Mouse (Mus musculus) adrenal gland, postnatal 10 days (tissue): ENCODE results near the gene Astn2. TPM values are rescaled to one million over a fixed set of nuclear protein-coding genes. Genes with fewer than 3 reads are reported as not detected.

Experiments
- DNase-seq: peaks from one replicate; pipeline ENCODE4 v3.0.0; 2021; ENCODE audit warnings: mixed read lengths
- long read RNA-seq, 2 experiments: library from polyadenylated mRNA; stranded (forward); transcript quantifications; one replicate each; pipeline ENCODE4 v2.0.0; 2021
- total RNA-seq, 2 experiments: library from RNA; stranded (reverse); gene quantifications; 2 replicates each; pipeline ENCODE4 v1.2.3; 2021

Astn2 gene
- 1 to 10 TPM; 2.7 to 3.2 TPM for total RNA-seq
- long read RNA-seq, experiment 1, partial matches to known transcripts = 0 of 2 reads
- long read RNA-seq, experiment 1, other reads (novel, unspliced or antisense) = 2 of 2 reads
- long read RNA-seq, experiment 2 = 0 reads

DNA sequence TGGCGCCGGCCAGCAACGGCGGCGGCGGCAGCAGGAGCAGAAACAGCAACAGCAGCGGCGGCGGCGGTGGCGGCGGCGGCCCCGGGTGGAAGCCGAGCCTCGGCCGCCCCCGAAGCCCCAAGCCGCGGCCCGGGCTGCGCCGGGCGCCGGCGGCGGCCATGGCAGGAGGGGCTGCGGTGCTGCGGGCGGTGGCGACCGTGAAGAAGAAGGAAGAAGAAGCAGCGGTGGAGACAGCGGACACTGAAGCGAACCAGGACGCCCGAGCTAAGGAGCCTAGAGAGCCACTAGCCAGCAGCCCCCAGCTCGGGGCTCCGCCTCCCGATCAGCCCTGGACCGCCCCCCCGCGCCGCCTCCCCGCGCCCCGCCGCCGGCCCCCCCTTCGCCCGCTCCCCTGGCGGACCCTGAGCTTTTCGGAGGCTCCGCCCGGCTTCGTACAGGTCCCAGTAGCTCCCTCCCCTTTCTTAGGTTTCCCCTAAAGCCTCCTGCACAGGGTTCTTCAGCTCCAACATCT, at the start of gene Astn2:
Gene Astn2 (minus strand): TSS at position 411 of the 511 bp plus-strand sequence.
- peak; percentile 49 for DNase-seq

DNA sequence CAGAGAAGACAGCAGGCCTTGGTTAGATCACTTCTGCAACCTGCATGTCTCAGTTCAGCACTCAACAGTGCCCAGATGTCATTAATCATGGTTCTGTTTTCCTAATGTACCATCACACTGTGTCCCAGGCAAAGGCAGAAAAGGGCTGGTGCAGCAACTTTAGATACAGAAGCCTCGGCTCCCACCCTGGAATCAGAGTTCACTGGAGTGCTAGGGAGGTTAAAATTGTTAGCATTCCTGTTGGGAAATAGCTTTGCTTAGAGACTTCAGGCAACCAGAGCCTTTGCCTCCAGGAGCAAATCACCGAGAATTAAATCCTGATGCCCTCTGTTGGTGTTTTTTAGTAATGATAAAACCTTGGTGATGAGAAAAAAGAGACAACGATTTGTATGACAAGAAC, 45.7 kb upstream of the Astn2 start:
- DNase-seq = no peak

DNA sequence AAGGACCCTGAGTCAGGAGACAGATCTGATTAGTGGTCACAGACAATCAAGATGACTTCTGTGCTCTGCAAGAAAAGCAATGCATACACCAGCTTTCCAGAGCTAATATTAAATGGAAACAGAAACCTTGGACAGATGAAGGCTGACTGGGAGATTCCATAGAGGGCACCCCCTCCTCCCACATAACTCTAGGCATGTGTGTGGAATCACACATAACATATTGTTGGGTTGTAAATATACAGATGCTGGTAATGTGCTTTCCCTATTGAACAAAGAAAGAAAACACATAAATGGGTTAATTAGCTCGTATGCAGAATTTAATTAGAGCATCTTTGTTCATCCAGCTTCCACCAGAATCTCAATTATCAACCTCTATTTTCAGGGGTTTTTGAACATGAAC, 26.8 kb upstream of the Astn2 start:
- no peak for DNase-seq

DNA sequence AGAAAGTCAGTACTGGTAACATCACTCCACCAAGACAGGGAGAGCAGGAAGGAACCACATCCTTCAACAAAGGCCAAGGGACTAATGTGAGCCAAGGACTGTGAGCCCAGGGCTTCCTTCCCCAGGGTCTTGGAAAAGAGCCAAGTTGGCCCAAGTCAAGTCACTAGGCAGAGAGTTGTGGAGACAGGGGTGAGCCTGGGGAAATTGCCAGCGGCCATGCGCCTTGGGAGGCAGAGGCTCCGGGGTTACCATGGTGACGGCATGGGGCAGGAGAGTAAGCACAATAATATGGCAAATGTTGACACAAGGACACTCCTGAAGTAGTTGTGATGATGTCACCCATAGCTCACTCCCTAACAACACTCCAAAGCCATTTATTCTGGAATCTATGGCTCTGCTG, 21.4 kb upstream of the Astn2 start:
- DNase-seq = peak; percentile 77

DNA sequence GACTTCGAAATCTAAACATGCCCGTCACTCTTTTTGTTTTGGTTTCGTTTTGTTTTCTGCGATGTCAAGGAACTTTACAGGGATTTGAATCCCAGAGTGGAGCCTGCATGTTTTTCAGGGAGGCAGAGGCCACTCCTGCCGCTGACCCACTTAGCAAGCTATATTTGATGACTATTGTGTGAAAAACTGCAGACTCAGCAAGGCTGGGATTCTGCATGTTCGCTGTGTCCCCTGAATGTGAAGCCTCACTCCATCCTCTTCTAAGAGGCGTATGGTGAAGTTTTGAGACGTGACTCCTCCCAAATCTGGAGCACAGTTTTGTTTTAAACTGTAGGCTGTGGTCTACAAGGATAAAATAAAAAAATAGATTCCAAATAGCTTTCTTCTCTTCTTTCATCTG, 10.4 kb upstream of the Astn2 start:
- no peak for DNase-seq

DNA sequence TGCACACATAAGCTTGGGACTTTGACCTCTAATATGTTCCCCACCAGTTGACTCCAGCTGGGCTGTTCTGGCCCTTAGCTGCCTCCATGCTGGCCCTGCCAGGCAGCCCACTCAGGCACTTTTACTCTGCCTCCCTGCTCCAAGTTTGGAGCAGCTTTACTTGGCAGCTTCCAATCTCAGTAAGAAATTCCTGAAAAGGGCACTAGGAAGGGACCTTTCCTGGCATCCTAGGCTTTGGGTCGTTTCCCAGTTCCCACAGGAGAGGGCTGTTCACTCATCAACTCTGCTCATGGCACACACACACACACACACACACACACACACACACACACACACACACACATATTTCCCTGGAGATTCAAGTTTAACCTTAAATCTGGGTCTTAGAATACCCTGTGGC, 675 bp upstream of the Astn2 start:
- peak; percentile 5 for DNase-seq

DNA sequence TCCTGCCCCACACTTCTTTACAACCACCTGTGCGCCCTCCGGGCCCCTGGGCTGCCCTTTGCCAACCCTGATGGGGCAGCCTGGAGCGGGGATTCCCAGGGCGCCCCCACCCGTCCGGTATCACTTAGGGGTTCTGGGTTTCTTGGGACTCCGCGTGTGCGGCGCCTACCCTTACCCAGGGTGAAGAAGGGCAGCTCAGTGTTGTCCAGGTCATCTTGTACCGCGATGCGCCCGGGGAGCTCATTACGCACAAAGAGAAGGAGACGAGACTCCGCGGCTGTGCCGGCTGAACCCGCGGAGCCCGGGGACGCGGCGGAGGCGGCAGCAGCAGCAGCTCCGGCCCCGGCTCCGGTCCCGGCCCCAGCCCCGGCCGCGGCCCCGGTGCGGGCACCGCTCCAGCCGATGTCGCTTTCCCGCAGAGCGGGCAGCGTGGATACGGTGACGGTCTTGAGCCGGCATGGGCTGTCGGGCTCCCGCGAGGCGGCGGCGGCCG, 657 bp downstream of the Astn2 start:
- no peak for DNase-seq

DNA sequence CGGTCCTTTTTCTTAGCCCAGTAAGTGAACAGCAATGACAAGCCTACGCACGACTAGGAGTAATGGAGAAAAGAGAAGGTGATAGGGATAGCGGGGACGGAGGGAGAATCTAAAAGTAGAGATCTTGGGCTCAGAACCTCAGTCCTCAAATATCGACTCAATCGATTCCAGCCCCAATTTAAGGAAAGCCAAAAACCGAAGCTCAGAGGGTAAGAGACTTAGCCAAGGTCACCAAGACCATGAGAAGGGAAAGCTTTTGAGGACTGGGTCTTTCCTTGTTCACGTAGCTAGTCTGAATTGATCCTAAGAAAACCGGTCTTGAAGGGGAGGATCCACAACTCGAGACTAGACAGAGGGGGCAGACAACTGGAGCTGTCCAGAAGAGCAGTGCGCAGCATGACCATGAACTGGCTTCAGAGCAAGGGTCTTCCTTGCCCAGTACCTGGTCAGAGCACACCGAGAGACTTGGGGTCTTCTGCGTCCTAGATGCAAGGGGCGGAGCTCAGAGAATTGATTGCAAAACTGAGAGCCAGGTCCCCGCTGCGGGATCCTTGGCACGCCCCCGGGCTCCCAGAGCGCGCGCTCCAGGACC, 1.2 kb downstream of the Astn2 start:
- DNase-seq = no peak

DNA sequence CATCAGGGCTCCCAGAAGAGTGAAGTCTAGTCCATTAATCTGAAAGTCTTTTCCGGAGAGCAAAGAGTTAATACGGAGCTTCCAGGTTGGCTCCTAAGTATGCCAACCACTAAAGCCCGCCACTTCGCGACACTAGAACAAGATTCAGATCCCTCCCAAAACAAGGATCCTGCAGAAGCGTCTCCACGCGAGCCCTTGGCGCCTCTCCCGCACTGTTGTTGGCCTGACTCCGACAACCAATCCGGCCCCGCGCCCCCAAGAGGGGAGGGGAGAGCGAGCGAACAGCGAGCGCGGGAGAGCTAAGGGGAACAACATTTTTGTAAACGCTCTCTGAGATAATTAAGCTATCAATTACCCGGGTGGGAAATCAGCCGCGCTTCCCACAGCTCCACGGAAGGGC, 1.8 kb downstream of the Astn2 start:
- DNase-seq = peak; percentile 28

DNA sequence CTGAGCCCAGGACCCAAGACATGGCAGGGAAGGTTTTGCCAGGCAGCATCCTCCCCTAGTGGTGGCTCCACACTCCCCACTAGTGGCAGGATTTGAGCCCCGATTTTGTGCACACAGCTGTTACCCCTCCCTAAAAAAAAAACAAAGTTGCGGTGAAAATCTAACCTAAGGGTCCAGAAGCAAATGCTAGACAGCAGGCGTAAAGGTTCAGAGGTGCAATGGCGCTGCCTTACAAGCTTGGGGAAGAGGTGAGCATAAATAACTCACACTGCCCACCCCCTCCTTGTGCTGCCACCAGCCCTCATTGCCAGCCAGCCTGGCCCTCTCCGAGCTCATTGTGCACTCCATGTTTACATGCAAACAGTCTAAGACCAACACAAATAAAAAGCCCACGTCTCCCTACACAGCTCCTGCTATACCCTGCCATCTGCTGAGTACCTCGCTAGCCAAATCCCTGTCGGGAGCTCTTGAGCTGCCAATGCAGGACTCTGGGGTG, 3.2 kb downstream of the Astn2 start:
- DNase-seq = peak; percentile 15

DNA sequence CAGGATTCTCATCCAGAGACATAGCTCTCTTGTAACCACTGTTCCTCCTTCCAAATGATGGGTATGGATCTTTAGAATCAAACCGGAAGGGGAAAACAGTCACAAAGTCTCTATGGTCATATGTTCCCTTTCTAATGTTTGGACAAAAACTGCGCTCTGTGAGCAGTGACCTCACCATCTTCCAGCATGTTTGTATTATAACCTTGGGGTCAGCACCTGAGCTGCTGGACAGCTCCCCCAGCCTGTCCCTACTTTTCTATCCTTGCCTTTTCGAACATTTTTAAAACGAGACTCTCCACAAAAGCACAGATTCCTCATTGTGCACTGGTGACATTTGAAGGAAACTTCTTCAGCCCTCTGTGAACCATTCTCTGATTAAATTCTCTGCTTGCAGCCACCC, 5.3 kb downstream of the Astn2 start:
- peak; percentile 62 for DNase-seq

DNA sequence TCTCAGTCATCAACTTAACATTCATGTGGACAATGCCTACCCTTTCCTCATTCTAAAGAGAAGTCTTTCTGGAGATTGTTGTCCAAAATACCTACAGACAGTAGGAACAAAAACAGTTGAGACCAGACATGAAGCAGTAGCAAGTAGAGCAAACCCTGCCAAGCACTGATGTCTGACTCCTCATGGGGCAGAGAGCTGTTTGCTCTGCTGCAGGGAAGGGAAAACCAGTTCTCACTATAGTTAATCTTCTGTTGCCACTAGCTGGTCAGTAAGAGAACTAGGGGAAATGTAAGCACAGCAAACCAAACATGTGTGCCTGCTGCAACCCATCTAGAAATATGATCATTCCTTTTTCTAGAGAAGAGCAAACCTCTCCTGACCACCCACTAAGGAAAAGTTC, 7.2 kb downstream of the Astn2 start:
- DNase-seq = no peak

DNA sequence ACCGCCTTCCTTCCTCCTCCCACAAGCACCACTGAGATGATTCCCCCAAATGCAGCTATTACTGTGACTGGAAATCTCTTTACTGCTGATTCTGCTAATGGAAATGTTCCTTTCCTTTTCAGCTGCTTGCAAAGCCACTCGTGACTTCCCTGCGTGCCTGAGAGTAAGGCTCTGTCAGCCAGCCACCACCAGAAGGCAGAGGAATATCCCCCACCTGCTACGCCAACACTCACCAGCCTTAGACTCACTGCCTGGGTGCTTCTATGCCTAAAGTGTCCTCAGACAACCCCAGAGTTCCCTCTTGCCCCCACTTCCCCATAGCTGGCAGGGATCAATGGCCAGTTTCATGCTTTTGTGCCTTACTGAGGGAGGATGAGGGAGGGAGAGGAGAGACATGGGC, 11.1 kb downstream of the Astn2 start:
- DNase-seq = no peak

DNA sequence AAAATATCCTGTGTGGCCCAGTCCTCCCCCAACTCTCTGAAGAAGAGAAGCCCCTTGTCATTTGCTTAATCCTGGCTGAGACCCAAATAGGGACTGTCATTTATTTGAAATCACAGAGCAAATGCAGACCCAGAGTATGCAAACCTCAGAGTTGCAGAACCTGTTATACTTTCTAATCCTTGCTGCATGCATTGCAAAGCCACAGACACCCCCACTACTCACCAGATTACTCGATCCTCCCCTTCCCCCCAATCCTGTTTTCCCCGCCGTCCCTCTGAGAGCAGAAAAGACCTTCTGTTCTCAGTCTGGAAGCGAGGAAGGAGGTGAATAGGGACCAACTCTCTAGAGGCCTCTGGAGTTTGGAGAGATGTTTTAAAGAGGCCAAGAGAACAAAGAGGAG, 13.9 kb downstream of the Astn2 start:
- DNase-seq = no peak

DNA sequence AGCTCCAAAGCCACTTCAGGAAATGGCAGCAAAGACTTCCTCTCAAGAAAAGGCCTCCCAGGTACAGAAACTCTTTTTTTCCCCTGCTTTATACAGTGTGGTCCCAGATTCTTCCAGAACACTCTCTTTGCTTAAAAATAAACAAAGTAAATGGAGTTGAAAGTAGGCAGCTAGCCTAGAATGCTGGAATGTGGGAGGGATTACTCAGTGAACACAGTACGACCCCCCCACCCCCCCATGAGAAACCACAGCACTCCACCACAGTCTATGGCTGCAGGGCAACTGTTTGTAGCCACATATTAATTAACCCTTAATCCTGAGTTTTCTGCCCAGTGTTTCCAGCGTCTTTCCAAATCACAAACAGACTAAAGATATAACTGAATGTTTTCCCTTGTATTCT, 25.8 kb downstream of the Astn2 start:
- no peak for DNase-seq

DNA sequence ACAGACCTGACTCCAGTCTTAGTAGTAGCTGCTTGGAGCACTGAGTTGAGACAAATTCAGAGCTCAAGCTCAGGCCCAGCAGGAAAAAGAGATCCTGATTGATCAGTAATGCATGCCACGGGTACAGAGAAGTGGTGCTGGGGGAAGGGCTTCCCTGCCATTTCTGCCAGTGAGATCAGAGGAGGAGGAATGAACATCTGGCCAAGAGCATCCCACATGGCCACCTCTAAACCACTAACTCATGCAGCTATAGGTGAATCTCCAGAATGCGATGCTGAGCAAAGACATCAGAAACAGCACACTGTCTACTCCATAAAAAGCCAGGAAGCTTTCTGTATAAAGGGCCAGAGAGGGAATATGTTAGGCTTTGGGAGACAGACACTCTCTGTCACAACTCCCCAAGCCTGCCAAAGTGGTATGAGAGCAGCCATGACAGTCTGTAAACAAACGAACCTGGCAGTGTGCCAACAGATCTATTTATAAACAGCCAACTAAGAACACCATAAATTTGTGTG, 33.8 kb downstream of the Astn2 start:
- peak; percentile 6 for DNase-seq

DNA sequence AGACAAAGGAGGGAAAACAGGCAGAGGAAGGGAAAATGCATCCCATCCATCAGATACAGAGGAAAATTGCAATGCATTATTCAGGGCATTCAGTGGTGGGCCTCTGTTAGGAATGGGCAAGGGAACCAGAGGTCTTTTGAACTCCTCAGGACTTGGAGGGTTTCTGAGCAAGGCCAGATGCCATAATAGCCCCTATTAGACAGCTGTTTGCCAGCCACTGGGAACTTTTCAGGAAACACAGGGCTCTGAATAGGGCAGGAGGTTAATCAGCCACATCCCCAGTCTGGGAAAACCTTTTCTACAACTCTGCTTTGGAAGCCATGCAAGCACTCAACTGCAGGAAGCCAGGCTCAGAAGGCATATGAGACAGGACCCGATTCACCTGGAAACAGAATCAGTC, 38.9 kb downstream of the Astn2 start:
- no peak for DNase-seq

DNA sequence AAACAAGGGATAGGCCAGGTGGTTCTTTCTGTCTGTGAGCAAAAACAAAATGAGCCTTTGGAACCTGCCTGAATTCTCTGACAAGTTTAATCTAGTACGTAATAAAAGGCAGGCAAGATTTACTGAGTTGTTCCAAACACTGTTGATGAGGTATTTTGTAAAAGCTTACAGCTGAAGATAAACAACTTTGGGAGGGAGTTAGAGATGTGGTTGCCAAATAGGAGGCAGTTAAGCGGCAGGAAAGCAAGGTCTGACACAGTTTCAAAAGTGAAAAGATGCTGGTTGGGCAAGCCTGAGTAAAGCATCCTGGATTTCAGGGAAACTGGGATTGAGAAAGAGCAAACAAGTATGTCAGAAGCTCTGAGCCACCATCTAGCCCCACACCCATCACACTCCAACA, 59.8 kb downstream of the Astn2 start:
- no peak for DNase-seq

DNA sequence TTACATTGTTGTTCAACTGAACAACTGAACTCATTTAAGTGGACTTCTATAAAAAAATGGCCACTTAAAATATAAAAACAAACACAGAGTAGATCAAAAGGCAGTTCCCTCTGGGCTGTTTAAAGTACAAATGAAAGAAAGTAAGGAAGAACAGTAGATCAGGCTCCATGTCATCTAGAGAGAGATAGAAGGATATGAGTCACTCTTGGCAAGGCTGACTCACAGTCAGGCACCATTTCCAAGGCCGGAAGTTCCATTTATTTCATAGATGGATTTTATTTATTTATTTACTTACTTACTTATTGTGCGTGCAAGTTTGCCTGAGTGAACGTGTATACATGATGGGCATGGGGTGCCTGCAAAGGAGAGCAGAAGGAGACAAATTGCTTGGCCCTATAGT, 67.0 kb downstream of the Astn2 start:
- DNase-seq = peak; percentile 9

DNA sequence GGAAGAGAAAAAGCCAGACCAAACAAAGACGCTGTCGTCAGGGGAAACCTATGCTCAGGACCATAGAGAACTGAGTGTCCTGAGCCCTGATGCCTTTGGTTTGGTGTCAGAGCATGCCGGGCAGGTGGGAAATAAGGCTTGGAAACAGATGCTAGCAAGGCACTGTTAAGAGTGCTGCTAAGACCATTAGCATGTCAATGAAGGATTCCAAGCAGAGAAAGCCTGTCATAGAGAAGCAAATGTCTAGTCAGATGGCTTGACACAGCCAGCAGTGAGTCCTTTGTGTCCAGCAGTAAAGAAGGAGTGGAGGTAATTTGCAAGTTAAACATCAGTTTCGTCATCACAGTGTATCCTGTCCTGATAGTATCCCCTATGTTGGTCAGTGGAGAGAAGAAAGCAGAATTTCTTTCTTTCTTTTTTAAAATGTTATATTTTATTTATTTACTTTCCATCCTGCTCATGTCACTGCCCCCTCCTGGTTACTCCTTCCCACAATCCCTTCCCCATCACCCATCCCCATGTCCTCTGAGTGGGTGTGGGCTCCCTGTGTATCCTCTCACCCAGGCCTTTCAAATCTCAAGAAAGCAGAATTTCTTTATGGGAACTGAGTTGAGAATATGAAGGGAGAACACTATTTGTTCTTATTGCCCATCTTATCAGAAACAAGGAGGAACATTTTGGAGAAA, 73.7 kb downstream of the Astn2 start:
- no peak for DNase-seq

DNA sequence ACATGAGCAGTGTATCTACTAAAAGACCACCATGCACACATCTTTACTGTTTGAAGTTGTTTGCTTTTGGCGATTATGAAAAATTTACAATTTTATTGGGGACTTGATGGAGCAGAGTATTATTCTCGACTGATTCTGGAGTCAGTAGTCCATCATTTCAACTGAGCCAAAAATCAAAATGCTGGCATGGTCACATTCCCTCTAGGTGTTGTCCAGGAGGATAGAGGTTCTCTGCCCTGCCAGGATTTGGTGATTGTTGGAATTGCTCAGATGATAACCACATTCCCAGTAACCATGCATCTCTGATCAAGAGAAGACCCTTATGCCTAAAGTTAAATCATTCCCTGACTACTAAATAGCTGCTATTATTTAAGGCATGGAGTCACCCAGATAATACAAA, 83.4 kb downstream of the Astn2 start:
- DNase-seq = no peak

DNA sequence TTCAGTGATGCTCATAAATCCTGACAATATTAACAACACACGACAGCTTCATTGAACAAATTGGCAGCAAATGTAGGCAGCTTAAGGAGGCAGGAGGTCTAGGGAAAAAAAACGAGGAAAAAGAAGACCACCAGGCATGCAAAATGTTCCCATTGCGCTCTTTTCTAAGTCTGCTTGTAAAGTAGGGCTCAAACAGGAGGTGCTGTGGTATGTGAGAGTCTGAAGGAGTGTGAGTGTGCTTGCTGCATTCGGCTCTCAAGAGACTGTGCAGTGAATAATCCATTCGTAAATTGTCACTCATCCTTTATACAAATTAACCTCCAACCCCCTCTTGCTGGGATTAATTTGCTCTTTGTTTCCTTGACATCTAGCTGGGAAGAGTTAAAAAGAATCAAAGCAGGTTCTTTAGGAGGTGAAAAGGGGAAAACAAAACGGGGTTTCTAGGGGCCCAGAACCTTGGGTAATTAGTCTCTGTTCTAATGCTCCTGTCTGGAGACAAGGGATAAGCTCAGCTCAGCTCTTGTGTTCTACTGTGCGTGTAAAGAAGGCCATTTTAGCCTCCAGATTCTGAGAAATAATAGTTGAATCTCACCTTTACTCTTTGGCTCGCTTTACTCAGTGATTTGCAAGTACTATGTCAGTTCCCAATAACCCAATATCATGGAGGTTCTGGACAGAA, 89.5 kb downstream of the Astn2 start:
- no peak for DNase-seq

DNA sequence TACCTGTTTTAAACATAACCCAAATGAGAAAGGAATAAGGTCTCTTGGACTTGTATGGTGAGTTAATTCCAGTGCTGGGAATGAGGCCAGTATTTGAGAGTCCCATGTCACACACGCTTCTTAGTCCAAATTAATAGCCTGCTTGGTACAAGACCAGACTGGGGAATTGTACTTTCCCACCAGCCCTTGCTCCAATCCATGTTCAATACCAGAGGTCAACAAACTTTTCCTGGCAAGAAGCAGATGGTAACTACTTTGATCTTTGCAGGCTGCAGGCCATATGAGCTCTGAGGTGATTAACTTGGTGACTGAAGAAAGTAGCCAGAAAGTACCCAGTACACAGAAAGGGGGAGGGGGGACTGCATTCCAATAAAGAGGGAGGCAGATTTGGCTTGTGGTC, 91.7 kb downstream of the Astn2 start:
- DNase-seq = no peak
